Mouse (Mus musculus): Measurements from ENCODE around the gene Spint3.

Spint3 gene

GRCm38 (mm10) chr2:164549963-164550894 is 23.0 kb downstream of the Spint3 start:
- no peak for DNase-seq (ENCODE audit: low read depth)

GRCm38 (mm10) chr2:164549338-164549737 is 23.9 kb downstream of the Spint3 start:
- peak; percentile 51 for DNase-seq (ENCODE audit: low read depth)

- DNase-seq (ENCODE audit: low read depth), result no peak
These were observed 28.7 kb downstream of the Spint3 start for GRCm38 (mm10) chr2:164544454-164545097.

GRCm38 (mm10) chr2:164543745-164544144 is 29.5 kb downstream of the Spint3 start:
- peak; percentile 59 for DNase-seq (ENCODE audit: low read depth)

- DNase-seq (ENCODE audit: low read depth), result no peak
These were observed 30.7 kb downstream of the Spint3 start for GRCm38 (mm10) chr2:164542598-164542997.

- no peak for DNase-seq (ENCODE audit: low read depth)
These were observed 31.1 kb downstream of the Spint3 start for GRCm38 (mm10) chr2:164542132-164542531.

- DNase-seq (ENCODE audit: low read depth), result no peak
These were observed 32.4 kb downstream of the Spint3 start for GRCm38 (mm10) chr2:164540652-164541427.

- DNase-seq (ENCODE audit: low read depth), result no peak
These were observed 36.3 kb downstream of the Spint3 start for GRCm38 (mm10) chr2:164537003-164537402.

- no peak for DNase-seq (ENCODE audit: low read depth)
These were observed 38.9 kb downstream of the Spint3 start for GRCm38 (mm10) chr2:164534315-164534714.

- DNase-seq (ENCODE audit: low read depth), result no peak
These were observed 42.1 kb downstream of the Spint3 start for GRCm38 (mm10) chr2:164531169-164531568.

GRCm38 (mm10) chr2:164528557-164528956 is 44.7 kb downstream of the Spint3 start:
- DNase-seq (ENCODE audit: low read depth), result no peak

- no peak for DNase-seq (ENCODE audit: low read depth)
These were observed 49.9 kb downstream of the Spint3 start for GRCm38 (mm10) chr2:164523301-164523773.

- DNase-seq (ENCODE audit: low read depth), result no peak
These were observed 51.0 kb downstream of the Spint3 start for GRCm38 (mm10) chr2:164522280-164522679.

- DNase-seq (ENCODE audit: low read depth), result peak; percentile 83
These were observed 51.4 kb downstream of the Spint3 start for GRCm38 (mm10) chr2:164521841-164522240.

GRCm38 (mm10) chr2:164520782-164521181 is 52.5 kb downstream of the Spint3 start:
- DNase-seq (ENCODE audit: low read depth), result no peak
